Mouse (Mus musculus) kidney, adult 11 months (tissue): ENCODE measurements around the gene Gpalpp1.

Experiments used
- DNase-seq: peaks from one replicate; pipeline ENCODE4 v3.0.0; 2022

The Gpalpp1 gene

GRCm38 (mm10) chr14:76097815-76098214 is 12.7 kb downstream of the Gpalpp1 start:
- DNase-seq, result peak; percentile 21

- DNase-seq, result no peak
Observed at GRCm38 (mm10) chr14:76097244-76097643, 13.3 kb downstream of the Gpalpp1 start.

- no peak for DNase-seq
Observed at GRCm38 (mm10) chr14:76084188-76084587, 26.4 kb downstream of the Gpalpp1 start.

GRCm38 (mm10) chr14:76082086-76082636 is 28.4 kb downstream of the Gpalpp1 start:
- DNase-seq, result no peak

GRCm38 (mm10) chr14:76081451-76081850 is 29.1 kb downstream of the Gpalpp1 start:
- no peak for DNase-seq

- peak; percentile 6 for DNase-seq
Observed at GRCm38 (mm10) chr14:76077088-76077491, 33.5 kb downstream of the Gpalpp1 start.

GRCm38 (mm10) chr14:76076602-76077001 is 34.0 kb downstream of the Gpalpp1 start:
- no peak for DNase-seq

- no peak for DNase-seq
Observed at GRCm38 (mm10) chr14:76075721-76076120, 34.8 kb downstream of the Gpalpp1 start.

GRCm38 (mm10) chr14:76074206-76074605 is 36.4 kb downstream of the Gpalpp1 start:
- DNase-seq, result no peak

- DNase-seq, result peak; percentile 9
Observed at GRCm38 (mm10) chr14:76072626-76073025, 37.9 kb downstream of the Gpalpp1 start.

GRCm38 (mm10) chr14:76069296-76069695 is 41.3 kb downstream of the Gpalpp1 start:
- DNase-seq, result no peak

- no peak for DNase-seq
Observed at GRCm38 (mm10) chr14:76068296-76068695, 42.3 kb downstream of the Gpalpp1 start.

GRCm38 (mm10) chr14:76067237-76067636 is 43.3 kb downstream of the Gpalpp1 start:
- DNase-seq, result no peak

GRCm38 (mm10) chr14:76059441-76059840 is 51.1 kb downstream of the Gpalpp1 start:
- no peak for DNase-seq

- no peak for DNase-seq
Observed at GRCm38 (mm10) chr14:76053726-76054125, 56.8 kb downstream of the Gpalpp1 start.

GRCm38 (mm10) chr14:76051966-76052365 is 58.6 kb downstream of the Gpalpp1 start:
- DNase-seq, result no peak

GRCm38 (mm10) chr14:76045767-76046166 is 64.8 kb downstream of the Gpalpp1 start:
- no peak for DNase-seq

- DNase-seq, result no peak
Observed at GRCm38 (mm10) chr14:76044164-76044557, 66.4 kb downstream of the Gpalpp1 start.

- no peak for DNase-seq
Observed at GRCm38 (mm10) chr14:76043251-76044163, 67.1 kb downstream of the Gpalpp1 start.
